Mouse (Mus musculus) testis, postnatal 10 days (tissue): ENCODE measurements around the gene Ldha.
"Not testable (repeated sequence)": the region's sequence is repeated elsewhere in the genome, so short reads cannot be mapped to it uniquely, and the experiment has no call there.

ENCODE experiments used
- DNase-seq: peaks from one replicate; pipeline ENCODE4 v3.0.0; 2021; ENCODE audit warnings: low spot score

The Ldha gene

DNA sequence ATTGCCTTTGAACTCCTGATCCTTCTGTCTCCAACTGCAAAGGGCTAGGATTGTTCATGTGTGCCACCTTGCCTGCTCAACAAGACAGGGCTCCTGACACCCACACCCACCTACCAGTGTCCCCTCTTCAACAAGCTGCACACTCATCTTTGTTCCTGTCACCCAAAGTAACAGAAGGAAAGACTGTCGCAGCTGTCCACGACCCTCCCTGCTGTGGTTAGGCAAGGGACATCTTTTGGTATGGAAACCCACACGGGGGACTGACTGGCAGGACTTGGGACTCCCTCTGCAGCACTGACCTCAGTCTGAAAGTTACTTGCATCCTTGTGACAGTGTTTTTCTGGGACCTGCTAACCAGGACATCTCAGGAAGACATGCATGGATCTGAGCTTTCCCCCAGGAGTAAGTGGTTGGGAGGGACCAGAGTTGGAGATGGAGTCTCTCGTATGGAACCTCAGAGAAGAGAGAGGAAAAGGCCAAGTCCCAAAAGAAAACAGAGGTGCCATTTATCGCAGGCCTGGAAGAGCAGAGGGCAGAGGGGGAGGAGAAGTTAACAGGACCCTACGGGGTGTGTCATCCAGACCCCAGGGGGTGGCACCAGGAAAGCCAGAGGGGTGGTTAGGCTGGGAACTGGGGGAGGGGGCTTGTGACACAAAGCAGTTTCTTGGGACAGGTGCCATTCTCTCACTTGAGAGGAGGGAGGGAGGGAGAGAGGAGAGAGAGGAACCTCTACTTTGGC, at the start of gene Ldha:
Ldha (plus strand) TSS at position 689 of the 739 bp plus-strand sequence.
- no peak for DNase-seq

DNA sequence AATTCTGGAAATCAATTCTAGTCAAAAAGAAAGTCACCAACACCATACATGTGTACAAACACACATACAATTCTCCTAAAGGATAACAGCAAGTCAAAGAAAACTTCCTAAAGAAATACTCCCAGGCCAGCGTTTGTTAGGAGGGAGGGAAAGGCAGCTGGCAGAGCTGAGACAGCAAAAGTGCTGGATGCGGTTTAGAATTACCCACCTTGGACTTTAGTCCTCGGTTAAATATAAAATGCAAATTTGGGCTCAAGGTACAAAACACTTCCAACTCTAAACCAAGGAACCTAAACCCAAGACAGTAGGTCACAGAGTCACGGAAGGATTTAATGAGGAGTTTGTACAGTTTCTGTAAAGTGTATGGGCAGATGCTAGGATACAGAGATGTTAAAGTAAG, 47.4 kb upstream of the Ldha start:
- DNase-seq = no peak

DNA sequence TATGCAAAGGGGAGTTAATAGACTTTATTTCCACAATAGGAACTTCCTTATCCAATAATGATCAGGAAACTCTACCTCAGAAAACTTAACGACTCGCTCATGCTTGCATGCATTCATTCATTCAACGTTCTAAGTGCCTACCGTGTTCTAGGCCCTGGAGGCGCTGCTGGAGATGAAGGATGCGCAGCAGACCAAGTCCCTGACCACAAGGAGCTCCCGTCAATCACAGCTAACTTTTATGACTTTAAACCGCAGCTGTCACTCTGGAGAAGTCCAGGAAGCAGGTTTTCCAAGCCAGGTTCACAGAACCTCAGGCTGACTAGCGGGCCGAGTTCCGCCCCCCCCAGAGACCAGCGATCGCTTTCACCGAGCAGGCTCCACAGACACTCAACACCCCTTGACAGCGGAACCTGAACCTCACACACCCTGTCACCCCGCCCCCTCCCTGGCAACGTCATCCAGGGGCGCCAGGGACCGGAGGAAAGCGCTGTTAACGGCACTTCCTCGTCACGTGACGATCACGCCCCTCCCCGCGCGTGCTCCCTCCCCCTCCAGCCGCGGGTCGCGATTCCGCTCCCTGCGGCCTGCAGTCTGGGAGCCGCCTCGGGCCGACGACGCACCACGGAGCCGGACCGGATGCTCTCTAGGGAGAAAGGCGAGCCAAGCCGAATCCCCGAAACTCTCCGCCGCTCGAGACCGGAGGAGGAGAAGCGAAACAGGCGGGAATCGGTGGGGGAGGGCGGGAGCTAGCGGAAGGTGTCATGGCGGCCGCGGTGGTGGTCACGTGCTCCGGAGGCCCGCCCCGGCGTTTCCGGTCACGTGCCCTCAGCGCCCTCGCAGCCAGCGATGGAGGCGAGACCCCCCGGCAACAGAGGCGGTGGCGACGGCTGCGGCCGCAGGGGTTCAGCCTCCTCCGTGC, 45.7 kb upstream of the Ldha start, which contains the start of the genes Hps5 and Gtf2h1:
Hps5 (minus strand) TSS at position 778 of the 919 bp plus-strand sequence.
Gtf2h1 (plus strand) TSS at position 817 of the 919 bp plus-strand sequence.
- DNase-seq = peak; percentile 99

- DNase-seq = no peak
Observed at GRCm38 (mm10) chr7:46796206-46796679, 45.0 kb upstream of the Ldha start.

GRCm38 (mm10) chr7:46796779-46797178, 44.5 kb upstream of the Ldha start:
- no peak for DNase-seq

DNA sequence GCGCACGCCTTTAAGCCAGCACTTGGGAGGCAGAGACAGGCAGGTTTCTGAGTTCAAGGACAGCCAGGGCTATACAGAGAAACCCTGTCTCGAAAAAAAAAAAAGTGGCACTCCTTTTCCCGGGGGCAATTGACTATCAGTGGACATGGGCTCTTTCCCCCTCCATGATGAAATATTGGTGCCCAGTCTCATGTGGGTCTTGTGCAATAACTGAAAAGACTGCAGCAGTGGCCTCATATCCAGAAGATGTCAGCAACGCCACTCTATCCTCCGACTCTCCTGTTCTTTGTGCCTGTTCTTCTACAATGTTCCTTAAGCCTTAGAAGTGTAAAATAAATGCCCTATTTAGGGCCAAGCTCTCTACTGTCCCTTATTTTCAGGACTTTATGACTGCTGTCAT, 30.9 kb upstream of the Ldha start:
- no peak for DNase-seq

GRCm38 (mm10) chr7:46814012-46814411, 27.3 kb upstream of the Ldha start:
- no peak for DNase-seq

DNA sequence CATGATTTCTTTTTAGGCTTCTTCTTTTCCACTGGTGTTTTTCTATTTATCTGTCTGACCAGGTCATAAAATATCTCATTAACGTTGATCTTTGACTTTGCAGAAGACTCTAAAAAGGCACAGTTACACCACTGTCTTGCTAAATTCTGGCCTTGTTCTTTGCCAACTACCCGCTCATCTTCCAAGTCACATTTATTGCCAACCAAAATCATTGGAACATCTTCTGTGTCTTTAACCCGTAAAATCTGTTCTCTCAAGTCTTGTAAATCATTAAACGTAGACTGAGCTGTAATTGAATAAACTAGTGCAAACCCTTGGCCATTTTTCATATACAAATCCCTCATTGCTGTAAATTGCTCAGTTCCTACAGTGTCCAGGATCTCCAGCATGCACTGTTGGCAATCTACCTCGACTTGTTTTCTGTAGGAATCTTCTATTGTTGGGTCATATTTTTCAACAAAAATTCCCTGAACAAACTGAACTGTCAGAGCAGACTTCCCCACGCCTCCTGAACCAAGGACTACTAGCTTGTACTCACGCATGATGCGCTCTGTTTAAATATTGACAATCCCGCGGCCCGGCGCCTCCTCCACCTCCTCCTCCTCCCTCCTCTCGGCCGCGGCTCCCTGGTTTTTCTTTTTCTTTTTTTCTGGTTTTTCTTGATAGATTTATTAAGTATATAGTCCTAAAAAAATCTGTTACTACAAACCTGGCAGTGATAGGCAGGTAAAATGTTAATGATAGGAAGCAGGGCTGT, 20.2 kb upstream of the Ldha start:
- not testable (repeated sequence) for DNase-seq

DNA sequence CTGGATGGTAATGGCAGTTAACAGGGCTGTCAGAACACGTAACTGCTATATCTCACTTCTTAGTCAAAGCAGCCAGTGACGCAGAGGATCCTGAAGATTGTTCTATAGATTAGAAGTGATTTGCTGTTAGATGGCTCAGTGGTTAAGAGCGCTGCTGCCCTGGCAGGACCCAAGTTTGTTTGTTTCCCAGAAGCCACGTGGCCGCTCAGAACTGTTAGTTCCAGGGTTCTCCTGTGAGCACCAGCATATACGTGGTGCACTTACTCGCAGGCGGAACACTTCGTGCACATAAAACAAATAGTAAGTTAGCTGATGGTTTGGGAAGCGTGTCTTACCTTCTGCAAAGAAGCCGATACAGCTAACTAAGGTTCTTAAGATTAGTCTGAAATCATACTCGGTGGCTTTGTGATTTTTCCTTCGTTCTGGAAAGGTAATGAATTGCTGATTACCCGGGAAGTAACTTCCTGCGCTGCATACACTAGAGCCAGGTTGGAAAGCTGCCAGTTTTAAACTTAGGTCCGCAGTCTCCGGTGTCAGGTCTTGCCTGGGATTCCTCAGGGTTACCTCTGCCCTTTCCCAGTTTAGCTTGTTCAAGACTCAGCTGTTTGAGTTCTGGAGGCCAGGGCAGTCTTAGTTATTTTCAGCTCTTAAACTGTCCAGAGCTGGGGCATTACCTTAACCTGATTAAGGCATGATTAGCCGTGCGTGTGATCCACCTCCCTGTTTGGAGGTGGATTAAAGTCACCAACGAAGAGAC, 14.1 kb upstream of the Ldha start:
- no peak for DNase-seq

DNA sequence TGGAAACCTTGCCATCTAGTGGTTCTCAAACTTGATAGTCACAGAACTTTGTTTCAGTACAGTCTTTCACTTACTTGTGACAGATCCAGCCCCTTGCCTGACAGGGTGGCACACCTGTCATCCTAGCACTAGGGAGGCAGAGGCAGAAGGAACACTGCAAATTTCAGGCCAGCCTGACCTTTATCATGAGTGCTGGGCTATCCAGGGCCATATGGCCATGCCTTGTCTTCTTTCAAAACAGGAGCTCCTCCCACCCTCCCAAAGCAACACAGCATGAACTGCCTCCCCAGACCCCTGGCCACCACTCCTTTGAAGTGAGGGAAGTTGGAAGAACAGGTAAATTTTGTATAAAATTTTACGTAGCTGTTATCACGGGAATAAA, 13.5 kb upstream of the Ldha start:
- no peak for DNase-seq

- DNase-seq = peak; percentile 59
Observed at GRCm38 (mm10) chr7:46829911-46830310, 11.4 kb upstream of the Ldha start.

DNA sequence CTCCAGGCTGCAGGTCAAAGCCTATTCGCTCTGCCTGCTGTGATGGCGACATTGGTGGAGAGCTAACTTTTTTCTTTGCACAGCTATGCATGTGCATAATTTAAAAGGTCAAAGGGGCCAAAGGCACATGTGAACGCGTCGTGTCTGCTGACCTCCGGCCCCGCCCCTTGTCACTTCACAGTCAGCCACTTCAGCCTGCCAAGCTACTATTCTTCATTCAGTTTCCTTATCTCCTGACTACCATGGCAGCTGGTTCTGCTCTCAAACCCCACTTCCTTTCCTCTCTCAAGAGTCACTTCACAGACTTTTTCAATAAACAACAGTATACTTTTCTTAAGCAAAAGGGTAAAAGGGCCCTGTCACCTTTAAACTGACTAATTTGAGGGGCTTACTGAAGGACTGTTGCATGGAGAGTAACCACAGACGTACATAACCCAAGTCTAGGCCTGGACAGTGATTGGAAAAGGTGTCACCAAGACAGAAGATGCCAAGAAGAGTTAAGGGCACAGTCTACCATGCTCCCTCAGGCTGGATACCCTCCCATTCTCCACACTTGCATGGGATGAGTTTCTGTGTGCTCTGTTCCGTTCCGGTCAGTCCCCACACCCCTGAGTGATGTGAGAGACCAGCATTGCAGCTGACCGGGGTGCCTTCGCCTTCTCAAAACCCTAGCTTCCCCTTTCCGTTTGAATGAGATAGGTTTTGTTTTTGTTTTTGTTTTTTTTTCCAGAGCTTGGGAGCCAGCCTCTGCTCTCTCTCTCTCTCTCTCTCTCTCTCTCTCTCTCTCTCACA, 10.3 kb upstream of the Ldha start:
- peak; percentile 45 for DNase-seq

DNA sequence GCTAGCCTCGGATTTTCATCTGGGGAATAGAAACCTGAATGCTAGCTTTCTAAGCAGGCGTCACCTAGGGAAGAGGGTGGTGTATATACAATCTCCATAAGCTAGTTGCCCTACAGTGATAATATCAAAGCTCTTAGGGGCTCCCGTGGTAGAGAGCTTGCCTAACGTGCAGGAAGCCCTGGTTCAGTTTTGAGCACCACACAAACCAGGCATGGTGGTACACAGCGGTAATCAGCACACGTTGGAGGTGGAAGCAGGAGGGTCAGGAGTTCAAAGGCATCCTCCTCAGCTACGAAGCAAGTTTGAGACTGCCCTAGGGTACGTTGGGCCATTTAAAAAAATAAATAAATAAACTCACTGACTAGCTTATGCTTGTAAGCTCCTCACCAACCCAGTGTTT, 9.6 kb upstream of the Ldha start:
- DNase-seq = no peak

DNA sequence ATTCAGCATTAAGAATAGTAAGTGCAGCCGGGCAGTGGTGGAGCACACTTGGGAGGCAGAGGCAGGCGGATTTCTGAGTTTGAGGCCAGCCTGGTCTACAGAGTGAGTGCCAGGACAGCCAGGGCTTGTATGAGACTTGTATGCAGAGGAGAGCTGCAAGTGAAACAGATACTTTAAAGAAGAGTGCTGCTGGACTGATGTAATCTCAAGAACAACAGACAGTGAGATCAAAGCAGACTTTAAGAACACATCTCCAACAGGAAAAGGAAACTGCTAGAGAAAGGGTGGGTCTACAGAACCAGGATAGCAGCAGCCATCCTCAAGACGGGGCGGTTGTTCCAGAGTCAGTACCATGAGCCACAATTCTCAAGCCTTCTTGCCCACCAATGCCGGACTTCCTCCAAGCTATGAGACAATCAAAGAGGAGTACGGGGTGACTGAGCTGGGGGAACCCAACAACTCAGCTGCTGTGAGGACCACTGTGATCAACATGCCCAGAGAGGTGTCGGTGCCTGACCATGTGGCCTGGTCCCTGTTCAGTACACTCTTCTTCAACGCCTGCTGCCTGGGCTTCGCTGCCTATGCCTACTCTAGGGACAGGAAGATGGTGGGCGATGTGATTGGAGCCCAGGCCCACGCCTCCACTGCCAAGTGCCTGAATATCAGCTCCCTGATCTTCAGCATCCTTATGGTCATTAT, 9.0 kb upstream of the Ldha start:
- peak; percentile 27 for DNase-seq

DNA sequence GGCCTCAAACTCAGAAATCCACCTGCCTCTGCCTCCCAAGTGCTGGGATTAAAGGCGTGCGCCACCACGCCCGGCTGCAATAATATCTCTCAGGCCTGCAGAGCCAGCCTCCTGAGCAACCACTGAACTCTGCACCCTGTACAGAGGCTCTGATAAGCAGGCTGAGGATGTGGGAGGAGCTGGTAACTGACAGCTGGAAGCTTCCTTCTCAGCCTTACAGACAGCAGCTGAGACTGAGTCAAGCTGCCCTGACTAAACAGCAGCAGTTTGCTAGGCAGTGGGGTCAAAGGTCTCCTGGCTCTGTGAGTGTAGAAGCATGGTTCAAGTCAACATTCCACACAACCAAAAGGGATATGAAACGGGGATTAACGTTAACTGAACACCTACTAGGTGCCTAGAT, 8.0 kb upstream of the Ldha start:
- peak; percentile 31 for DNase-seq

GRCm38 (mm10) chr7:46833670-46834255, 7.5 kb upstream of the Ldha start:
- no peak for DNase-seq

DNA sequence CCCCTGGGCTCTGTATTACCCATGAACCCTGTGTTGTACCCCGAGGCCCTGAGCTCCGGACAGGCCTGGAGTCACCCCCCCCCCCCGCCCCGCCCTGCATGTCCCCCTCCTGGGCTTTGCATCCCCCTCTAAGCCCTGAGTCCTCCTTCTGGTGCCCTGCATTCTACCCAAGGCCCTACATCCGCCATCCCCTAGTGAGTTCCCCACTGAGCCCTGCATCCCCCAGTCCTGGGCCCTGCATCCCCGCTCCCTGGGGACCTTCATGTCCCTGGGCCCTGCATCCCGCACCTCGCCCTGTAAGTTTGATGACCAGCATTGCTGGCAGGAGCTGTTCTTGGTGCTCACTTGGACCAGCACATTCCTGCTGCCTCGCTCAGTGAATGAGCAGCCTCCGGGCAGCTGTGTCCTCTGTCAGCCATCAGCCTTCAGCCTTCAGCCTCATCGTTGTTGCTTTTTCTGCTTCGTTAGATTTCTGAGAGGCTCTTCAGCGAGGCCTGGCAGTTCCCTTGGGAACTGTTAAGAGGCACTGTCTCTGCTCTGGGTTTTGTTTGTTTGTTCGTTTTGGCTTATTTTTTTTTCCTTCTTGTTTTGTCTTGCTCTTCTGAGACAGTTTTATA, 6.2 kb upstream of the Ldha start:
- DNase-seq = no peak

DNA sequence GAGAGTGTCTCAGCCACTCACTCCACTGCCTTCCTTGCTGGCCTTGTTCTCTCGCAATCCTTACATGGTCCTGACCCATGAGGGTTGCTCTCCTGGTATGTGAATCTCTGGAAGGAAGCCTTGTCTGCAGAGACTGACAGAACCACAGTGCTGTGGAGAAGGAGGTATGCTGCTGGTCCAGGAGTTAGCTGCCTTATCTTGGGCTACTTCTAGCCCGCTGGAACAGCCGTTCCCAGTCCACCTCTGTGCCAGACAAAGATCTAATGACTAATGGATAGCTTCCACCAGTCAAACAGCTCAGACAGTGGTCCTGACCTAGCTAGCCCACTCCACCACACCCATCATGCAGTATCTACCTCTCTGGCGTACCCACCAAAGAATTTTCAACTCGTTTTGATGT, 4.9 kb upstream of the Ldha start:
- DNase-seq = no peak

- DNase-seq = no peak
Observed at GRCm38 (mm10) chr7:46837073-46837472, 4.2 kb upstream of the Ldha start.
